Comparison of ENCODE assay signal across 12 mouse cellular contexts in the genomic region with DNA sequence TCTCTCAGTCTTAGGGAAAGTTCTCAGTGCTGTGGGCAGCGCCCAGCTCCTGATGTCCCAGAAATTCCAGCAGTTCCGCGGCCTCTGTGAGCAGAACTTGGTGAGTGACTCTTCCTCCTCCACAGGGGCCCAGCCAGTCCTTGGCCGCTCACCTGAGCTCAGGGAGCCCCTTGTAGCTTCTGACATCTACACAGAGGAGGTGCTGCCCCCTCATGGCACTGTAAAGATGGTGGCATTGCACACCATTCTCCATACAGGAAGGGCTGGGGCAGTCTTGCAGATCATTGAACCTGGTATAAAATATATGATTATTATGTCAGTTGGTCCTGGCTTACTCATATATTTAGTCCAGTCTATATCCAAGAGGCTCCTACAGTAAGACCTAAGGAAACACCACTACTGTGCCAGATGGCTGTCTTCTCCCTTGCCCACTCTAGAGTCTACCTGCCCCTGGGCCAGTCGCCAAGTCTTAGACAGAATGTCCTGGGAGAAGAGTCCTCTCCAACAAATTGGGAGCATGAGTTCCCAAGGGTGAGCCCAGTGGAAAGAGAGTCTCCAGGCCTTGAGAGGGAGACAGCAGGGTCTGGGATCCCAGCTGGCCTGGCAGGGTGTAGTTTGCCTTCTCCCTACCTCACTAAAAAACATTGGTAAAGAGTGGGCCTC. TPM values are rescaled to one million over a fixed set of nuclear protein-coding genes. Genes with fewer than 3 reads are reported as not detected.
DNase-seq lines count a peak whose midpoint lies in the region; ATAC-seq lines count a peak whose summit lies in the region.
"Had no signal": no experiment of that assay in that cellular context is flagged by ENCODE, and none has a peak within 500 bp of the region (broad histone marks: within the 10 kb centered on the region; RNA-seq: fewer than 3 reads in every experiment).

No protein-coding gene starts in this region.

- 0 out of 2 replicates have a peak, but pooled peaks cover 3% of the 10 kb centered on the region for H3K9me3 ChIP-seq in intestine, embryonic 16.5 days (ENCODE audit: control insufficient read depth, low read length)

- H3K36me3 ChIP-seq in intestine, embryonic 16.5 days (ENCODE audit: control insufficient read depth, insufficient read depth, low read length): peaks cover 30% of the 10 kb centered on the region

- 86% methylated on average over 5 of the region's 5 CpGs for WGBS in intestine, embryonic 16.5 days

- no peak overlapping the region for H3K9ac ChIP-seq in intestine, embryonic 16.5 days (ENCODE audit: low read depth, low read length)
- H3K9ac ChIP-seq: embryonic facial prominence, embryonic 13.5 days had no signal

- H3K27me3 ChIP-seq in intestine, embryonic 16.5 days (replicated peaks; ENCODE audit: control insufficient read depth, insufficient read depth, low read length): no peaks in the 10 kb centered on the region
- H3K27me3 ChIP-seq: embryonic facial prominence, embryonic 13.5 days had no signal

- DNase-seq in CD4-positive, CD25-positive, alpha-beta regulatory T cell, adult 2 months (ENCODE audit: low read depth, low spot score): peak; percentile 16
- DNase-seq in kidney, postnatal 10 days: peak; percentile 58
- DNase-seq in kidney, adult 9 months: no peak
- peak; percentile 19 for DNase-seq in 416B (ENCODE audit: low read depth)
- no peak for DNase-seq in T-cell, adult 2 months (ENCODE audit: low spot score)
- DNase-seq in frontal cortex, postnatal 10 days (ENCODE audit: low spot score in 2 of 2): no peak
- DNase-seq: adrenal gland, postnatal 14 days; gastrocnemius, postnatal 10 days; midbrain, embryonic 14.5 days had no signal

- no peak overlapping the region for H3K4me2 ChIP-seq in intestine, embryonic 16.5 days (ENCODE audit: low read depth, low read length)
- H3K4me2 ChIP-seq: embryonic facial prominence, embryonic 13.5 days had no signal

- H3K4me3 ChIP-seq in intestine, embryonic 16.5 days (ENCODE audit: low read length): no peak overlapping the region
- H3K4me3 ChIP-seq: embryonic facial prominence, embryonic 13.5 days had no signal

- H3K4me1 ChIP-seq in intestine, embryonic 16.5 days (ENCODE audit: control insufficient read depth, insufficient read depth, low read length): peaks cover 5% of the 10 kb centered on the region; the same call in 1 of the 2 replicates

- ATAC-seq in CD4-positive, CD25-positive, alpha-beta regulatory T cell, adult 4 months: no peak
- ATAC-seq in intestine, embryonic 16.5 days: 0 out of 2 replicates have a peak, but pooled peaks have one; percentile 45

- H3K27ac ChIP-seq in intestine, embryonic 16.5 days (ENCODE audit: low read length): no peak overlapping the region
- H3K27ac ChIP-seq: embryonic facial prominence, embryonic 13.5 days had no signal

RNA-seq across cellular contexts. Expression of a gene that starts 14.2 kb away (rescaled TPM):
- polyA plus RNA-seq in CD4-positive, CD25-positive, alpha-beta regulatory T cell, adult 4 months (2017; shearing (Covaris generic)): not detected
- 1,232 and 1,258 TPM in 2 replicates for polyA plus RNA-seq in intestine, embryonic 16.5 days (2015; fragmentation: Nextera tagmentation; extraction: Ambion mirVana)

Comparison
In these comparisons a context has a peak if more than half of its experiments do, and no peak if none do; other contexts are left out.
1. DNase-seq: peak in CD4-positive, CD25-positive, alpha-beta regulatory T cell, adult 2 months (single experiment), kidney, postnatal 10 days (single experiment) and 416B (single experiment); none in kidney, adult 9 months (single experiment), T-cell, adult 2 months (single experiment) and frontal cortex, postnatal 10 days (0 of 2).
2. RNA of a gene that starts 14.2 kb away (polyA plus RNA-seq): 1,232 to 1,258 TPM in intestine, embryonic 16.5 days; not detected in CD4-positive, CD25-positive, alpha-beta regulatory T cell, adult 4 months; every median in the first group is over 1,000 times any median in the second.